Mouse (Mus musculus) lung, postnatal 10 days (tissue): ENCODE results near the gene Clk3.
A peak's percentile ranks its signal among the peaks of the same experiment; 100 is the strongest.

Experiments used
- DNase-seq: peaks from one replicate; pipeline ENCODE4 v3.0.0; 2021

Gene Clk3

GRCm38 (mm10) chr9:57765364-57766351, at the start of gene Clk3:
Gene Clk3 (minus strand): TSS chr9:57765860.
- DNase-seq: peak; percentile 84

DNA sequence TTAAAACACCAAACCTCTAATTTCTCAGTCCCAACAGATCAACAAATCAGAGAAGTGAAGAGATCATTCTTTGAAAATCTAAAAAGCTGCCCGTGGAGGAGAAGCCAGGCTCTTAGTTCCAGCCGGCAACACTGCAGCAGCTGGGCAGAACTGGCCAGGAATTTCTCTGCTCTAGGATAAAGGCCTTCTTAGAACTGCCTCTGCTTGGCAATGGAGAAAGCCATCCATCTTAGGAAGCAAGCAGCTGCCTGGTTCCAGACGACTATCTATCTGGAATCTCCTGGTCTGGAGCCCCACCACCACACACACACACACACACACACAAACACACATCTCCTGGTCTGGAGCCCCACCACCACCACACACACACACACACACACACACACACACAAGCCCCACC, 49.2 kb upstream of the Clk3 start:
- DNase-seq: peak; percentile 36

- no peak for DNase-seq
These were observed 48.4 kb upstream of the Clk3 start for GRCm38 (mm10) chr9:57814014-57814413.

GRCm38 (mm10) chr9:57811793-57812733, 46.4 kb upstream of the Clk3 start:
- no peak for DNase-seq

- no peak for DNase-seq
These were observed 45.0 kb upstream of the Clk3 start for GRCm38 (mm10) chr9:57810691-57811090.

GRCm38 (mm10) chr9:57808771-57809310, 43.2 kb upstream of the Clk3 start:
- DNase-seq: no peak

- no peak for DNase-seq
These were observed 41.6 kb upstream of the Clk3 start for GRCm38 (mm10) chr9:57807174-57807651.

- DNase-seq: no peak
These were observed 40.4 kb upstream of the Clk3 start for GRCm38 (mm10) chr9:57806066-57806481.

GRCm38 (mm10) chr9:57805087-57805737, 39.6 kb upstream of the Clk3 start:
- DNase-seq: no peak

DNA sequence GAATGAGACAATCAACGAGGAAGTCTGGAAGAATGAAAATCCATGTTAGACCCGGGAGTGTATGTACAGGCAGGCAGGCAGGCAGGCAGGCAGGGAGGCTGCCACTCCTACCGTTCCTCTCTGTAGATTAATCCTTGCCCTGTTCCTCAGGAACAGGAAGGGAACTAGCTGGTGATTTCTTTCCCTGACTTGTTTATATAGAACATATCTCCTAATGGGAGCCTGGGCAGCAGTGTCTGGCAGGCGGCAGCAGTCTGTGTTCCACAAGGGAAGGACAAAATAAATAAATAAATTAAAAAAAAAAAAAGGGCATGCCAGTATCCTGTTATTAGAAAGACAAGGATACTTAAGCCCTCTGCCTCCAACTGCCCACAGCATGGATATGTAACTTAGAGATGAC, 38.2 kb upstream of the Clk3 start:
- peak; percentile 55 for DNase-seq

- DNase-seq: peak; percentile 30
These were observed 37.4 kb upstream of the Clk3 start for GRCm38 (mm10) chr9:57803047-57803446.

DNA sequence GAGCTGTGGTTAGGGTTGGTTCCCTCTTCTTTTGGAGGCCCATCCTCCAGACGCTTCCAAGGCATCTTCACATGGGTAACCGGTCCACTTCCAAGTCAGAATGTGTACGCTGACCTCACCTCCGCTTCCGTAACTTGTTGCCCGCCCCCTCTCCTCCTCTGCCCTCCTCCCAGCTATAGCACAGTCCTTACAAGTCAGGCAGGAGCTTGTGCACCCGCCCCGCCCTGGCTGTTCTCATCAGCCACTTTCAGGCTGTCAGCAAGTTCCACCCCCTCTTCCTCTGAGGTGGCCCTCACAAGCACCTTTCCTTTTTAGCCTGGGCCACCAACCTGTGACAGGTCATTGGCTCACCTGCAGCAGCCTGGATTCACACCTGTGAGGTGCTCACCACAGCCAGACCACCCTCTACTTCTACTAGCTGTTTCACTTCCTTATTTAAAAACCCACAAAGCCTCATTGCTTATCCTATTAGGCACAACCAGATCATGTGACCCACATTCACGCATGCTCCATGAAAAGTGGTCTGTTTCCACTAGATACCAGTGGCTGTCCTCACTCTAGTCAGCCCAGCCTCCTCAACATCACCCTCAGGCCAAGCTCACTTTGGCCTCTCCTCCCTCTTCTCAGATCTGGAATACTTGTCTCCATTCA, 34.8 kb upstream of the Clk3 start:
- peak; percentile 32 for DNase-seq

GRCm38 (mm10) chr9:57798725-57799253, 33.1 kb upstream of the Clk3 start:
- peak; percentile 70 for DNase-seq

GRCm38 (mm10) chr9:57797456-57797855, 31.8 kb upstream of the Clk3 start:
- no peak for DNase-seq

GRCm38 (mm10) chr9:57789733-57790132, 24.1 kb upstream of the Clk3 start:
- no peak for DNase-seq

DNA sequence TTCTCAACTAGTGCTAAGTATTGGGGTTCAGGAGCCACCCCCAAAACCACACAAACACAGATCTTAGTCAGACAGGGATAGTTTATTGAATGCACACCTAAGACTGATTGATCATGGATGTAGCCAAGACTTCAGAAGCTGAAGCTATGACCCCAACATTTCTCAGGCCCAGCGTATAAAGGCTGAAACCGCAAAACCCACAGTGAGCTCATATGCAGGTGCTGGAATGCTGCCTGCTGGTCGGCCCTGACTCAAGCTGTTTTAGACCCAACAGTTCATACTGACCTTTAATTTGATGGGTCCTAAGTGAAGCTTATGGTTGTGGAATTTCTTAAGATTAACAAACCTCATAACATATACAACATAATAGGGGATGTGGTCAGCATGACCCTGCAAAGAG, 17.0 kb upstream of the Clk3 start:
- no peak for DNase-seq

DNA sequence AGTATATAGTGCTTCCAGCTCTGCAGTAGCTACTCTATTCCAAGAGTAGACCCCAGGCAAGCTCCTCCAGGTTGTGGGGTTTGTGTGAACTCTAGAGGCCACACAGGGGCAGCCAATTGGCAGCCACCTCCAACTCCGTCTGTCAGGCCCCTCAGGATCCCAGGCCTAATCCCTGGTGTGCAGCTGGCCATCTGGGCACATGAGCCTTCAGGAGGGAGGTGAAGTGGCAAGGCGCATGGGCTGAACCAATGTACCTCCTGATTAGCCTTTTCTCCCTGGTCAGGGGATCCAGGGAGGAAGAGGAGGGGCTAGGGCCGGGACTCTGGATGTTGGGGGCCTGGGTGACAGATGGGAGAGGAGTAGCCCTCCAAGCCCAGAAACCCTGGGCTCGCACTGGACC, 10.1 kb upstream of the Clk3 start:
- DNase-seq: no peak

GRCm38 (mm10) chr9:57775026-57775425, 9.4 kb upstream of the Clk3 start:
- DNase-seq: no peak

DNA sequence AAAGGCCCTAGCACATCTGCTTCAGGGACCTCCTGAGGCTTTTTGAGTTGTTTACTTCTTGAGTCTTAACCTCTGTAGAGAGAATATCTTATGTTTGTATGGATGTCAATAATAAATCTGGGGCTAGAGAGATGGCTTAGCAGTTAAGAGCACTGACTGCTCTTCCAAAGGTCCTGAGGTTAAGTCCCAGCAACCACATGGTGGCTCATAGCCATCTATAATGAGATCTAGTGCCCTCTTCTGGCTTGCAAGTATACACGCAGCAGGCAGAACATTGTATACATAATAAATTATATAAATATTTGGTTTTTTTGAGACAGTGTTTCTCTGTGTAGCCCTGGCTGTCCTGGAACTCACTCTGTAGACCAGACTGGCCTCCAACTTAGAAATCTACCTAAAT, 8.5 kb upstream of the Clk3 start:
- DNase-seq: peak; percentile 31

DNA sequence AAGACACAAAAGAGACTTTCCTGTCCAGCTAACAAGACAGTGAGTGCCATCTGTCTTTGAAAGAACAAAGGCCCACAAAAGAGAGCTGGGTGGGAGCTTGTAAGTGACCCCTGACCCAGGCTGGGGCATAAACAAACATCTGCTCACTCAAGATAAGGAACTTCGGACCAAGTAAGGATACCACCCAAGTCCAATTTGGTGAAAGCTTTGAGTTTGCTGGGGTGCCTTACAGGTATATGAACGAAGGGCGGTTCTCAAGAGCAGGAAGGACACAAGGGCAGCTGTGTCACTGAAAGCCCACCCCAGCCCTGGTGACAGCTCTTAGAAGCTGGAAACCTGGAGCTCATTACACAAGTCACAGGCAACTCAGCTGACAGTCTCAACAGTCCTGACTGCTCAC, 8.1 kb upstream of the Clk3 start:
- no peak for DNase-seq

GRCm38 (mm10) chr9:57770836-57771235, 5.2 kb upstream of the Clk3 start:
- DNase-seq: no peak

- no peak for DNase-seq
These were observed 4.6 kb upstream of the Clk3 start for GRCm38 (mm10) chr9:57770214-57770613.
